Mouse (Mus musculus) ES-CJ7 (cell line): ENCODE measurements around the gene Gm28048.

Experiments
- DNase-seq: peaks from one replicate; pipeline ENCODE4 v3.0.0; 2011; ENCODE audit warnings: low read depth, low spot score

Gm28048 gene

GRCm38 (mm10) chr11:22950131-22950530 lies 31.8 kb downstream of the Gm28048 start:
- peak; percentile 79 for DNase-seq

GRCm38 (mm10) chr11:22949101-22949500 lies 32.8 kb downstream of the Gm28048 start:
- DNase-seq, result peak; percentile 88

GRCm38 (mm10) chr11:22938983-22939382 lies 42.9 kb downstream of the Gm28048 start:
- DNase-seq, result no peak

DNA sequence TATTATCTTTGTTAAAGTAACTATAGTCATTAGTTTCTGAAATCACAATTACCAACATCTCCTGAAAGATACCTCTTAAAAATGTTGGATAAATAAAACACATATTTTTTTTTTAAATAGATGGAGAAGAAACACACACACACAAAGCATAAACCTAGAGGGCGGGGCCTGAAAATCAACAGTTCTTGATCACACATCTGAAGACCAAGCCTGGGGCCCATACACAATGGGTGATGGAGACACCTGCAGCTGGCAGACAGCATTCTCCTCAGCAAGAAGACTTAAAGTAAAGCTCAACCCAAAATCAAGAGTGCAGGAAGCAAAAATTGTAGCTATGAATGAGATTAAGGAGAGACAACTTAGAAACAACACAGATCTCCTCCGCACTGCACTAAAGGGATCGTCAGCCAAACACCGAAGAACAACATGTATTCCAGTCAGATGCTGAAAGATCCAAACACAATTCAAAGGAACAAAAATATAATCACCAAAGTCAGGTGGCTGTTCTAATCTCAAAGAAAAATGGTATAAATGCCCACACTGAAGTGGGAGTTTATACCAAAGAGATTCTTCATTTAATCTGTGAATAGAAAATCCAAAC lies 44.1 kb downstream of the Gm28048 start:
- no peak for DNase-seq

DNA sequence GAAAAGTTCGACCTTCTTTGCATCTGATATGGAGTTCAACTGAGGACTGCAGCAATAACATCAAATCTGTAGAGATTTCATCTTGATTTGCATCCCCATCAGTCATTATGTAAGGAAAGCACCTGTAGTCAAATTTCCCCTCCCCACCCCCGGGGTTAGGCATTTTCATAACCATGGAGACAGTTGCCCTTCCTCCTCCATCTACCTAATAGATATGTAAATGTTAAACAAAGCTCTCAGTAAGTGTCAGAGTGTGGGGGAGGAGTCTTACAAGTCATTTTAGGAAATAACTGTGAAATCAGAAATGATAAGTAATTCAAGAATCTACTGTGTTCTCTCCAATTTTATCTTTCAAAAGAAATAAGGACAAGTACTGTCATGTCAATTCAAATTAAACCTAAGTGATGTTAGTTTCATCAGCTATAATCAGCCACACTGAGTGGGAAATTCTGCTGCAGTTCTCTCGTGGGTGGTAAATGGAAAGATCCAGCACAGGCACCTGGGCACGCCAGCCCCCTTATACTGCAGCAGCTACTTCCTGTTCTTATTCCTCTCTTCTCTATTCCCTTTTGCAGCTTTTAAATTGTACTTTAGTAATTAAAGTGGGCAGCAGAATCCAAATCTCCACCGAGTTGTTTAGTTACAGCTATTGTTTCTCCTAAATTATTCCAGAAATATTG lies 45.3 kb downstream of the Gm28048 start:
- DNase-seq, result peak; percentile 37

DNA sequence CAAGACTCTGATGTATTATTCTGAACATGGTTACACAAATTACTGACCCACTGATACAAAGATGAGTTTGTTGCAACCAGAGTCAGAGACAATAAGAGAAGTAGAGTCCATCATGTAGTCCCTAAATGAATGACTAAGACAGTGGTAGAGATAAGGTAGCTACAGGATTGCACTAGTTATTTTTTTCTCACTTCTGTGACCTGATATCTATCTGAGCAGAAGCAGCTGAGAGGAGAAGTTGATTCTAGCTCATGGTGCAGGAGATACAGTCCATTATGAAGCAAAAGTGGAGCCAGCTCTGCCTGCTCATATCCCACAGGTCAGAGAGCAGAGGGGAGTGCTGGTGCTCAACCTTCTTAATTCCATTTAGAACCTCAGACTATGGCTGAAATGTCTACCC lies 49.7 kb downstream of the Gm28048 start:
- no peak for DNase-seq

GRCm38 (mm10) chr11:22931320-22931905 lies 50.5 kb downstream of the Gm28048 start:
- DNase-seq, result no peak

DNA sequence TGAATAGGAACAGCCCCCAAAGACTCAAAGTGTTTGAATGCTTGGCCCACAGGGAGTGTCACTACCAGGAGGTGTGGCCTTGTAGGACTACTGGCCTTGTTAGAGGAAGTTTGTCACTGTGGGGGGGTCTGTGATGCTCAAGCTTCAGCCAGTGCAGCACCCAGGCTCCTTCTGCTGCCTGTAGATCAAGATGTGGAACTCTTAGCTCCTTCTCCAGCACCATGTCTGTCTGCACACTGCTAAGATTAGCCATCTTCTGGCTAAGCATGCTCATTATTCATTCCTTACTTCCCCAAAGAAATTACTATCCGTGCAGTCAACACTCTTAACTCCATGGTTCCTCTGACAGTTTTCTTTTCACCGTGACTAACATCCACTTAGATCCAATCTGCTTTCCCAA lies 51.8 kb downstream of the Gm28048 start:
- DNase-seq, result no peak

- DNase-seq, result no peak
These were observed 53.2 kb downstream of the Gm28048 start for GRCm38 (mm10) chr11:22928586-22929169.

DNA sequence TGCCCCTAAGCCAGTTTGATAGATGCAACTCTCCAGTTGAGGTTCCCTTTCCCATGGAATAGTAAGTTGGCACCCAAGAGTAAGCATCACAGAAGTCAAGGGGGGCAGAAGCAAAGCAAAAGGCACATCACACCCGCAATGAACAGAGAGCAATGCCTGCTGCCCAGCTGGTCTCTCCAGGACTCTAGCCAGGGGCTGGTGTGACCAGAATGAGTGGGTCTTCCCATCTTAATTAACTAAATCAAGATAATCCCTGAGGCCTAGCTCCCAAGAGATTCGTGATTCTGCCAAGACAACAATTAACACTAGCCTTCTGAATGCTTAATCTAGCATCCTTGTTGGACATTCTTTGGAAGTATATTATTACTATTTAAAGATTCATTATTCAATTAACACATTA lies 58.3 kb downstream of the Gm28048 start:
- DNase-seq, result no peak

- no peak for DNase-seq
These were observed 59.3 kb downstream of the Gm28048 start for GRCm38 (mm10) chr11:22922546-22922945.

DNA sequence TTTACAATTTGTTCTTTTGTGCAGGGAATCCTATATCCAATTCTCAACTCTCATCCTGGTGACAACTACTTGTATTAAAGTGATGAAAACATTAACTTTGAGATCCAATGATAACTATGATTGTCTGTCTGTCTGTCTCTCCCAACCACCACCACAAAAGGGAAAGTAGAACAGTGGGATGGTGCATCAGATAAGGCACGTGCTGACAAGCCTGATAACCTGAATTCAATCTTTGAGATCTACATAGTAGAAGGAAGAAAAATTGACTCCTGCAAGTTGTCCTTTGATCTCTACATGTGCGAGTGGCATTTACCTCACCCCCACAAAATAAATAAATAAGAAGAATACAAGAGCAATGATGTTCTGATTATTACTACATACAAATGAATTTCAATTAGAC lies 62.6 kb downstream of the Gm28048 start:
- no peak for DNase-seq

DNA sequence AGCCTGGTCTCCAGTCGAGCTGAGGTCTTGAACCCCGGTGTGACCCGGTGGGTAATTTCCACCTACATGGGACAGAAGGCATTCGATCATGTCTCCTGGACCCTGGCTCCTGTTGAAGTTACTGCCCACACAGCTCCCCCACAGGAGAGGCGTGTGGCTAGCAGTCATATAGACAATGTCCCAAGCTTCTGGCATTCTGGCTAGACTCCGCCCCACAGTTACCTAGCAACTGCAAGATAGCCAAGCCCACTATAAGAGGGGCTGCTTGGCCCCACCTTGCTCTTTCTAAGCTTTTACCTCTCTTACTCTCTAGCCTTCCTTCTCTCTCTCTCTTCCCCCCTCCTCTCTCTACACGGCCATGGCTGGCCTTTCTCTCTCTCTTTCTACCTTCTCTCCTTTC lies 64.1 kb downstream of the Gm28048 start:
- DNase-seq, result peak; percentile 27

GRCm38 (mm10) chr11:22913744-22914143 lies 68.1 kb downstream of the Gm28048 start:
- DNase-seq, result no peak

DNA sequence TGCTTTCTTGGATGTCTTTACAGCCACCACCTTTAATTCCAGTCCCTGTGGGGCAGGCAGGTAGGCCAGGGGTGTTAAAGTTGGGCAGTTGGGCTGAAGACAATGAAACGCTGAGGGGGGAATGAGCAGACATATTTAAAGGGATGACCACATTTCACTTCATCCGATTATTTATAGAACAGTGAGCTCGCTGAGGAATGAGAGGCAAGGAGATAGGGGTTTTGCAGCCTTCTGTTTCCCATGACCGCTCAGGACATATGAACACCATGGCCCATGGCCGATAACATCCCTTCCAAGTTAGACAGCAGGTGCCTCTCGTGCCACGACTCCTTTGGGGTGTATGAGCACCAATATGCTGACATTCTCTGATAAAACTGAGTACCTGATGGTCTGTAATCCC lies 70.1 kb downstream of the Gm28048 start:
- DNase-seq, result no peak

- DNase-seq, result no peak
These were observed 75.4 kb downstream of the Gm28048 start for GRCm38 (mm10) chr11:22906453-22906865.

DNA sequence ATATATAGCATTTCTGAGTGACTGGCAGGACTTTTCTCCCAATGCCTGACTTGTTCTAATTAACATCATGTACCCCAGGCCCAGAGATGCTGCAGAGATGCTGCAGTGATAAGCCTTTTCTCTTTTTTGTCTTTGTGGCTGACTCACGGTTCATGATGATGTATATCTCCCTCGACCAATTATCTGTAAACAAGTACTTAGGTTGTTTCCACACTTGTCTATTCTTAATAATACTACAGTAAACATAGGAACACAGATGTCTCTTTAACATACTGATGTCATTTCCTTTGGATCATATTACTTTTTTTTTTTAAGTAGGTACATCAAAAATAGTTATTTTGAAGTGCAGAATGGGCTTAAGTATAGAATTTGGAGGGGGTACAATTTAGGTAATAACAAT lies 79.0 kb downstream of the Gm28048 start:
- DNase-seq, result no peak

DNA sequence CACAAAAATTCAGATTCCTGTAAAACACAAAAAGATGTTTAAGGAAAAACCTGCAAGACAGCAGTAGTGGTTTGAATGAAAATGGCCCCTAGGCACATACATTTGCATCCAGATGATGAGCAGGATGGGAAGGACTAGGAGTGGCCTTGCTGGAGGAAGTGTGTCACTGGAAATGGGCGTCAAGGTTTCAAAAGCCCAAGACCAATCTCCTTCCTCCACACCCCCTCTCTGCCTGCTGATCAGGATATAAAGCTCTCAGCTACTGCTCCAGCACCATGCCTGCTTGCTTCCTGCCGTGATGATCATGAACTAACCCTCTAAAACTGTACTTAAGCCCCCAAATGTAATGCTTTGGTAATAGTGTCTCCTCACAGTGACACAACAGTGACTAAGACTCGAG lies 81.8 kb downstream of the Gm28048 start:
- DNase-seq, result peak; percentile 65

- peak; percentile 32 for DNase-seq
These were observed 84.2 kb downstream of the Gm28048 start for GRCm38 (mm10) chr11:22897642-22898041.

- no peak for DNase-seq
These were observed 84.8 kb downstream of the Gm28048 start for GRCm38 (mm10) chr11:22897127-22897526.

DNA sequence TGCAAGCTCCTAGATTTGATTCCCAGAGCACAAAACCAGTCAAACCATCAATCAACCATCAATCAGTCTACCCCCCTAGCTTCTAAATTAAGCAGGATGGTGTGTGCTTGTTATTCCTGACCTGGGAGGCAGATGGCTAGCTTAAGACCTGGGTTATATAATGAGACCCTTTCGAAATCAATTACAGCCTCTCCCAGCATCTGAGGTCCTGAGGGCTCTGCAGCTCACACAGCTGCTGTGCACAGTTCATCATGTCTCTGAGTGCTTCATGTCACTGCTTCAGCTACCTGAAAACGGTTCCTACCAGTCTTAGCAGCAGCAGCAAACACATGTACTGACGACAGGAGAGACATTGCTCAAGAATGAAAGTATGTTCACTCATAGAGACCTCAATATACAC lies 88.8 kb downstream of the Gm28048 start:
- no peak for DNase-seq

DNA sequence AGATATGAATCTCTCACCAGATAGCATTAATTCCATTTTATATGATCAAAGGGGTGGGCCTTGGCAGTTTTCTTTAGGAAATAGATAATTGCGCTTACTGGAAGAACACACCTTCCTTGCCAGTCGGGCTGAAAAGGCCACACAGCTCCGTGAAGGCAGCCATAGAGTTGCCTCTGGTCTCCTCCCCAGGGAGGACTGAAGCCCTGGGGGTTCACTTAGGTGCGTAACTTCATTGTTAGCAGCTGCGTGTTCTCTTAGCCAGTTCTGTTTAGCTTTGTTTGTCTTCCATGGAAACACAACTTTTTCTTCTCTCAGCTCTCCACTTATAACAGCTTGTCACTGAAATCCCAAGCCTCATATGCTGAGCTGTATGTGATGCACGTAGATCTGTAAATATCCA lies 89.4 kb downstream of the Gm28048 start:
- DNase-seq, result no peak

- no peak for DNase-seq
These were observed 90.0 kb downstream of the Gm28048 start for GRCm38 (mm10) chr11:22891876-22892275.
